Mouse (Mus musculus) naive thymus-derived CD4-positive, alpha-beta T cell, adult 2 months (primary cell): ENCODE data around the gene Zscan4b.
"Not testable (repeated sequence)": the region's sequence is repeated elsewhere in the genome, so short reads cannot be mapped to it uniquely, and the experiment has no call there.

Source experiments
- DNase-seq: peaks from one replicate; pipeline ENCODE4 v3.0.0-alpha.2; 2011; ENCODE audit warnings: low read depth

The Zscan4b gene

GRCm38 (mm10) chr7:10904950-10905349 is at the start of gene Zscan4b:
TSS of gene Zscan4b (minus strand) at chr7:10905050.
- not testable (repeated sequence) for DNase-seq
